Mouse (Mus musculus) heart, embryonic 14.5 days (tissue): ENCODE results near the gene Pknox2. TPM values are rescaled to one million over a fixed set of nuclear protein-coding genes. Genes with fewer than 3 reads are reported as not detected.

Experiments used
- ATAC-seq: fragments of 200-750 bp; cut with Nextera tagmentation; 2 replicates; pipeline ENCODE4 v1.8.0; 2017; ENCODE audit warnings: low read depth, moderate TSS enrichment; ENCODE audit not compliant: insufficient number of reproducible peaks, insufficient read depth, low FRiP score
- H3K27ac ChIP-seq, 2 experiments: fragments of 200-500 bp in 1 of 2; fragments of 300-500 bp in 1 of 2; sonication (generic) in 1 of 2; replicated peaks in 1 of 2; 2 replicates each; pipeline ENCODE4 v1.5.1; 2012 to 2014; ENCODE audit warnings: low read depth in 2 of 2, low read length in 2 of 2, control low read depth in 1 of 2, mild to moderate bottlenecking in 1 of 2, mixed read lengths in 1 of 2; ENCODE audit not compliant: control insufficient read depth in 1 of 2, insufficient read depth in 1 of 2
- H3K27me3 ChIP-seq: fragments of 300-500 bp; sonication (generic); 2 replicates; pipeline ENCODE4 v1.6.1; 2014; ENCODE audit warnings: mild to moderate bottlenecking, low read length, control low read depth; ENCODE audit not compliant: control insufficient read depth, insufficient read depth
- H3K36me3 ChIP-seq: fragments of 300-500 bp; sonication (generic); 2 replicates; pipeline ENCODE4 v1.6.1; 2014; ENCODE audit warnings: mild to moderate bottlenecking, control low read depth, low read length, mixed read lengths; ENCODE audit not compliant: control insufficient read depth, insufficient read depth
- H3K4me1 ChIP-seq, 2 experiments: fragments of 200-500 bp in 1 of 2; fragments of 300-500 bp in 1 of 2; sonication (generic) in 1 of 2; 2 replicates each; pipeline ENCODE4 v1.6.1; 2012 to 2014; ENCODE audit warnings: low read length in 2 of 2, control low read depth in 1 of 2, mixed read lengths in 1 of 2; ENCODE audit not compliant: control insufficient read depth in 2 of 2, insufficient read depth in 2 of 2
- H3K4me2 ChIP-seq: fragments of 300-500 bp; sonication (generic); 2 replicates; pipeline ENCODE4 v1.6.1; 2014; ENCODE audit warnings: mild to moderate bottlenecking, low read length
- H3K4me3 ChIP-seq, 2 experiments: fragments of 200-500 bp in 1 of 2; fragments of 300-500 bp in 1 of 2; sonication (generic) in 1 of 2; 2 replicates each; pipeline ENCODE4 v1.5.1; 2012 to 2014; ENCODE audit warnings: low read length in 2 of 2, mild to moderate bottlenecking in 2 of 2, control low read depth in 1 of 2, low read depth in 1 of 2, moderate library complexity in 1 of 2; ENCODE audit not compliant: control insufficient read depth in 1 of 2, insufficient read depth in 1 of 2
- H3K9ac ChIP-seq: fragments of 300-500 bp; sonication (generic); 2 replicates; pipeline ENCODE4 v1.6.1; 2014; ENCODE audit warnings: mild to moderate bottlenecking, low read length
- H3K9me3 ChIP-seq: fragments of 300-500 bp; sonication (generic); 2 replicates; pipeline ENCODE4 v1.6.1; 2016; ENCODE audit warnings: low read length, control low read depth; ENCODE audit not compliant: control insufficient read depth
- WGBS: fragments of 180-500 bp; shearing (Covaris S2); extraction: QIAGEN DNeasy Blood & Tissue Kit; methylation state at CpG from one replicate; pipeline ENCODE4 v1.1.7; 2014; 5-methylcytosine and 5-hydroxymethylcytosine counted together
- polyA plus RNA-seq: library from polyadenylated mRNA; unstranded; fragments of >200 nt; fragmentation: Nextera tagmentation; extraction: Ambion mirVana; gene quantifications from 2 replicates; pipeline ENCODE4 v1.2.1, GENCODE M21; 2014

The Pknox2 gene
- polyA plus RNA-seq, 1 experiment from 2014 or later, result 3.6 TPM

DNA sequence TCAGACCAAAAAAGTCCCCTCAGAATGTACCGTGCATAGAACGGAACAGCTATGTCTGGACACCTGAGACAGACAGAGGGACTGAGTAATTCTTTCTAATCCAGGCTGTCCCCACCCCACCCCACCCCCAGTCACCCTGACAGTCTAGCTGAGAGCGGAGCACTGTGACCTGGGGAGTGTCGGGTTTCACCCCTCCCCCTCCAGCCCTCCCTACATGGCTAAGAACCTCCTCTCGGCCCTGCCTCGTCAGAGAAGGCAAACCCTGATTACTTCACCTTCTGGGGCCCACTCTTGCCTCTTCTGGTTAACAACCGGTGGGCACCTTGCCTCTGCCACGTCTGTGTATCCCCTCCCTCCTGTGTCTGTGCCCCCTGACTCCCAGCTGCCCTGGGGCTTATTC lies 7.7 kb downstream of the Pknox2 start:
- Histone ChIP-seq H3K4me3 (peak overlapping the region; percentile 10 to 14; a peak in 1 of 4 replicates), H3K36me3 (no peaks in the 10 kb centered on the region), H3K9me3 (no peaks in the 10 kb centered on the region), H3K4me1 (peaks cover 21 to 30% of the 10 kb centered on the region in 2 experiments), H3K27ac (peak overlapping the region; percentile 47 to 60), H3K27me3 (0 out of 2 replicates have a peak, but pooled peaks cover 4% of the 10 kb centered on the region), H3K4me2 (peak overlapping the region; percentile 62), H3K9ac (peak overlapping the region; percentile 48; the same call in 1 of the 2 replicates)
- peak; percentile 70 for ATAC-seq
- 3% methylated on average over 8 of the region's 8 CpGs for WGBS

DNA sequence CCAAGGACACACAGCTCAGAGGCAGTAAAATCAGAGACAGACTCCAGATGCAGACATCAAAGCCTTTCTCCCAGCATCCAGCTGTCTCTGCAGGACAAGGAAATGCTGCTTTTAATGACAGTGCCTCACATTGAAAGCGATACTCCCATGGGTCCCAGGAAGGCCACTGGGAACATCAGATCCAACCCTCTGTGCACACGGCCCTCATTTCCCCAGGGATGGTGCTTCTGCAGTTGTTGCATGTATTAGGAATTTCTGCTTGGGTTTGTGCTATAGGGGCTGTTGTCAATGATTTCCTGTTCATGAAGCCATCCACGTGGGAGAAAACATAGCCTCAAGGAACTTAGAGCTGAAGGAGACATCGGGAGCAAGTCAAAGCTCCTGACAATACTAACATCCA lies 8.3 kb downstream of the Pknox2 start:
- no peak overlapping the region for H3K4me3 ChIP-seq
- H3K4me1 ChIP-seq, result peaks cover 17 to 26% of the 10 kb centered on the region in 2 experiments
- H3K9ac ChIP-seq, result no peak overlapping the region
- H3K4me2 ChIP-seq, result peak overlapping the region; percentile 62
- H3K36me3 ChIP-seq, result no peaks in the 10 kb centered on the region
- H3K27me3 ChIP-seq, result 0 out of 2 replicates have a peak, but pooled peaks cover 4% of the 10 kb centered on the region
- ATAC-seq, result no peak
- H3K27ac ChIP-seq, result no peak overlapping the region
- 53% methylated on average over 4 of the region's 4 CpGs for WGBS
- no peaks in the 10 kb centered on the region for H3K9me3 ChIP-seq

- H3K4me2 ChIP-seq, result no peak overlapping the region
- no peak overlapping the region for H3K4me3 ChIP-seq
- 77% methylated on average over 13 of the region's 13 CpGs for WGBS
- H3K9me3 ChIP-seq, result no peaks in the 10 kb centered on the region
- H3K27ac ChIP-seq, result no peak overlapping the region
- ATAC-seq, result no peak
- H3K9ac ChIP-seq, result no peak overlapping the region
- H3K36me3 ChIP-seq, result no peaks in the 10 kb centered on the region
- H3K4me1 ChIP-seq, result peaks cover 12 to 16% of the 10 kb centered on the region in 2 experiments
- H3K27me3 ChIP-seq, result no peaks in the 10 kb centered on the region
These were observed 10.9 kb downstream of the Pknox2 start for GRCm38 (mm10) chr9:37136340-37136739.

DNA sequence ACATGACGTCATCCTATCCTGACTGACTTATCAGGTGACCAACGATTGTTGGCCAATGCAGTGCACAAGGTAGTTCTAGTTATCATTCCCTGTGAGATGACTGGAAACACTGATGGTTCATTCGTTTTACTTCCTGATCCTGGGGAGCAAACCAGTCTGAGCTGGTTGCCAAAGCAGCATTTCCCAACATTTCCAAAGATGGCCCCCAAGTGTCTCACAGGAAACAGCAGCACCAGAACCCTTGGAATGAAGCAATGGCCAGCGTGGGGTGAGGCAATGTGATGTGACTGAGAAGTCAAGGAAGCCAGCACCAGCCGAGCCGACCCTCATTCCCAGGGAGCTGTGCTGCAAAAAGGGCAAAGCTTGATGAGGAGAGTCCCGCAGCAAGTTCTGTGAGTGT lies 13.7 kb downstream of the Pknox2 start:
- no peak overlapping the region for H3K9ac ChIP-seq
- no peaks in the 10 kb centered on the region for H3K27me3 ChIP-seq
- H3K4me3 ChIP-seq, result no peak overlapping the region
- H3K4me2 ChIP-seq, result no peak overlapping the region
- H3K27ac ChIP-seq, result no peak overlapping the region
- no peaks in the 10 kb centered on the region for H3K9me3 ChIP-seq
- WGBS, result 74% methylated on average over 7 of the region's 7 CpGs
- no peaks in the 10 kb centered on the region for H3K36me3 ChIP-seq
- no peaks in the 10 kb centered on the region for H3K4me1 ChIP-seq
- no peak for ATAC-seq

GRCm38 (mm10) chr9:37129046-37129445 lies 18.2 kb downstream of the Pknox2 start:
- no peak for ATAC-seq
- WGBS, result 85% methylated on average over 6 of the region's 6 CpGs
- no peak overlapping the region for H3K4me2 ChIP-seq
- no peaks in the 10 kb centered on the region for H3K36me3 ChIP-seq
- no peak overlapping the region for H3K27ac ChIP-seq
- no peaks in the 10 kb centered on the region for H3K27me3 ChIP-seq
- H3K4me3 ChIP-seq, result no peak overlapping the region
- H3K9ac ChIP-seq, result no peak overlapping the region
- H3K4me1 ChIP-seq, result no peaks in the 10 kb centered on the region
- no peaks in the 10 kb centered on the region for H3K9me3 ChIP-seq

DNA sequence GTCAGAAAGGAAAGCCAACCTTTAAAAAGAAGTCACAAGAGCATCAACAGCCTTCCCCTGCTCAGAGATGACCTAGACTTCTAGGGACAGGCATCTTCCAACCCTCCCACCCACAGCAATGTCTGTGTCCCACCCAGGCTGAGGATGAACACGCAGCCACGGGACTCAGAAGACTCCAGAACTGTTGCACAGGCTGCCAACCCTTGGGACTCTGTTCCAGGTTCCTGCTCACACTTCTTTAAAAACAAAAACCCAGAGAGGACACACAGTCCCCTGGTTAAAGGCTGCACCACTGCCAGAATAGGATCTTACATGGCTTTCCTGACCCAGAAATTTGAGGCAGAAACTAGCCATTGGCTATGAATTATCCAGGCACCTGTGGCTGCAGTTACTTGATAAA lies 21.0 kb downstream of the Pknox2 start:
- Histone ChIP-seq H3K9ac (no peak overlapping the region), H3K4me2 (no peak overlapping the region), H3K27ac (no peak overlapping the region), H3K4me3 (no peak overlapping the region), H3K36me3 (no peaks in the 10 kb centered on the region), H3K9me3 (no peaks in the 10 kb centered on the region), H3K27me3 (no peaks in the 10 kb centered on the region), H3K4me1 (no peaks in the 10 kb centered on the region)
- WGBS, result 94% methylated on average over 2 of the region's 2 CpGs
- ATAC-seq, result no peak

DNA sequence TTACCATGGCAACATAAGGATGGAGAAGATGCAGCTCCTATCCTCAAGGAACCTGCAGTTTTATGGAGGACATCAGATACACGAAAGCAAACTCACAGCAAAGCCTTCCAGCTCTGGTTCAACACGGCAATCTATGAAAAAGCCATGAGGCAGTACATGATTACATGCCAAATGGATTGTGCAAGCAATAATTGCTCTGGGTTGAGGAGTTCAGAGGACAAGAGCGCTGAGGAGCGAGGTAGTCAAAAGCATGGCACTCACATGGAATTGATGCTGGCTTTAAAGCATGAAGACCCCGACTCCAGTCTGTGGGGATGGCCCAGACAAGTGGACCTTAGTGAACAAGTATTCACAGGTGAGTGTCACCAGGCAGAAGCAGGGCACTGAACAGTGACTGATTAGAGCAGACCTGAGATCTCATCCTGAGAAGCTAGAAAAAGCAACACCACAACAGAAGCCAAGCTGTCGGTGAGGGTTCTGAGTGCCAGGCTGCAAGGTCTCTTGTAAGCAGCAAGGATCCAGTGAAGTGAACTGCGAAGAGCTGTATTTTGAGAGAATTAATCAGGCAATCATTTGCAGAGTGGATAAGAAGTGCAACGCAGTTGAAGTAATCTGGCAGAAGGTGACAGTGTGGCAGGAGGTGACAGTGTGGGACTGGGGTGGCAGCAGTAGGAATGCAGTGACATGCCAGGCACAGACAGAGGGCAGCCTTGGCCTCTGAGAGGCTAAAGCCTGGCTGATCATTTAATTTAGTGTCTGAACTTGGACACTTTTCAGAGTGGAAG lies 22.3 kb downstream of the Pknox2 start:
- Histone ChIP-seq H3K27me3 (no peaks in the 10 kb centered on the region), H3K9me3 (no peaks in the 10 kb centered on the region), H3K4me1 (no peaks in the 10 kb centered on the region), H3K4me2 (no peak overlapping the region), H3K27ac (no peak overlapping the region), H3K9ac (no peak overlapping the region), H3K4me3 (no peak overlapping the region), H3K36me3 (no peaks in the 10 kb centered on the region)
- WGBS, result 77% methylated on average over 8 of the region's 8 CpGs
- no peak for ATAC-seq

GRCm38 (mm10) chr9:37123384-37123783 lies 23.8 kb downstream of the Pknox2 start:
- Histone ChIP-seq H3K27ac (no peak overlapping the region), H3K4me2 (no peak overlapping the region), H3K4me3 (no peak overlapping the region), H3K4me1 (no peaks in the 10 kb centered on the region), H3K9me3 (no peaks in the 10 kb centered on the region), H3K9ac (no peak overlapping the region), H3K27me3 (no peaks in the 10 kb centered on the region), H3K36me3 (no peaks in the 10 kb centered on the region)
- WGBS, result 79% methylated on average over 7 of the region's 7 CpGs
- no peak for ATAC-seq
